25 mouse cellular contexts compared by ENCODE assay signal in genomic region chr10:127856376-127856775, GRCm38 (mm10). TPM values are rescaled to one million over a fixed set of nuclear protein-coding genes. Genes with fewer than 3 reads are reported as not detected.
A peak's percentile ranks its signal among the peaks of the same experiment; 100 is the strongest.
DNase-seq lines count a peak whose midpoint lies in the region; ATAC-seq lines count a peak whose summit lies in the region.
"Had no signal": no experiment of that assay in that cellular context is flagged by ENCODE, and none has a peak within 500 bp of the region (broad histone marks: within the 10 kb centered on the region; RNA-seq: fewer than 3 reads in every experiment).

No protein-coding gene starts in this region.

- no peak for ATAC-seq in granulocyte monocyte progenitor cell, adult 5-6 weeks (replicated peaks; ENCODE audit: poor library complexity, severe bottlenecking)
- ATAC-seq: CD4-positive, CD25-positive, alpha-beta regulatory T cell, adult 4 months; hindbrain, embryonic 16.5 days; intestine, embryonic 16.5 days; liver, embryonic 12.5 days had no signal

- peak; percentile 3 for DNase-seq in heart, adult 11 months
- no peak for DNase-seq in heart, adult 8-10 months (ENCODE audit: low spot score)
- peak; percentile 2 for DNase-seq in right cerebral cortex, adult 18-20 months
- no peak for DNase-seq in right cerebral cortex, postnatal 14 days
- peak; percentile 65 for DNase-seq in cerebellum, adult 9-10 months
- peak; percentile 3 to 26 for DNase-seq in layer of hippocampus, adult 8-10 months (ENCODE audit: low spot score in 2 of 2)
- no peak for DNase-seq in adrenal gland, postnatal 10 days
- DNase-seq: embryo, embryonic 11 days; kidney, adult 9 months; kidney, postnatal 14 days; lung, adult 18-20 months; lung, postnatal 10 days; thymus, postnatal 25 days had no signal

RNA-seq across cellular contexts. Expression of gene Rdh19, which starts 6.6 kb away (rescaled TPM):
- total RNA-seq in heart, adult 8-10 months (2022), result not detected
- total RNA-seq in layer of hippocampus, adult 8-10 months (2022), result not detected
- under 1 TPM in 1 of 2 experiments, not detected in 1; 0.24 TPM for total RNA-seq in adrenal gland, postnatal 10 days (2021)
- not detected in 2 replicates for total RNA-seq in granulocyte monocyte progenitor cell, adult 5-6 weeks (2014; fragmentation: Nextera tagmentation)
- total RNA-seq in granulocyte monocyte progenitor cell, adult 5-6 weeks (2017), result not detected in 2 replicates
- total RNA-seq: gastrocnemius, adult 18-20 months; gastrocnemius, postnatal 4 days; hematopoietic stem cell, adult 5-6 weeks; layer of hippocampus, postnatal 25 days; left cerebral cortex, postnatal 10 days; megakaryocyte progenitor cell, adult 5-6 weeks; neutrophil, adult 5-6 weeks had no signal

RNA-seq across cellular contexts. Expression of gene Rdh16f2, which starts 9.9 kb away (rescaled TPM):
- total RNA-seq in heart, adult 8-10 months (2022), result not detected
- not detected for total RNA-seq in layer of hippocampus, adult 8-10 months (2022)
- total RNA-seq in adrenal gland, postnatal 10 days (2021), result 1 to 10 TPM; 1.8 to 2.1 TPM
- not detected in 2 replicates for total RNA-seq in granulocyte monocyte progenitor cell, adult 5-6 weeks (2014; fragmentation: Nextera tagmentation)
- not detected in 2 replicates for total RNA-seq in granulocyte monocyte progenitor cell, adult 5-6 weeks (2017)
- total RNA-seq: gastrocnemius, adult 18-20 months; gastrocnemius, postnatal 4 days; hematopoietic stem cell, adult 5-6 weeks; layer of hippocampus, postnatal 25 days; left cerebral cortex, postnatal 10 days; megakaryocyte progenitor cell, adult 5-6 weeks; neutrophil, adult 5-6 weeks had no signal

RNA-seq across cellular contexts. Expression of gene Rdh7, which starts 32.2 kb away (rescaled TPM):
- total RNA-seq in heart, adult 8-10 months (2022), result under 1 TPM in 1 of 4 experiments, not detected in 3; 0.19 TPM
- not detected for total RNA-seq in layer of hippocampus, adult 8-10 months (2022)
- 100 to 1,000 TPM in 1 of 2 experiments, 10 to 100 TPM in 1; 45.4 to 112 TPM for total RNA-seq in adrenal gland, postnatal 10 days (2021)
- total RNA-seq in granulocyte monocyte progenitor cell, adult 5-6 weeks (2014; fragmentation: Nextera tagmentation), result not detected in 2 replicates
- total RNA-seq in granulocyte monocyte progenitor cell, adult 5-6 weeks (2017), result not detected in 2 replicates
- total RNA-seq: hematopoietic stem cell, adult 5-6 weeks; layer of hippocampus, postnatal 25 days; left cerebral cortex, postnatal 10 days; megakaryocyte progenitor cell, adult 5-6 weeks; neutrophil, adult 5-6 weeks had no signal

RNA-seq across cellular contexts. Expression of gene Sdr9c7, which starts 41.9 kb away (rescaled TPM):
- total RNA-seq in heart, adult 8-10 months (2022), result not detected
- total RNA-seq in layer of hippocampus, adult 8-10 months (2022), result not detected
- under 1 TPM; 0.42 to 0.45 TPM for total RNA-seq in adrenal gland, postnatal 10 days (2021)
- total RNA-seq in granulocyte monocyte progenitor cell, adult 5-6 weeks (2014; fragmentation: Nextera tagmentation), result not detected in 2 replicates
- not detected in 2 replicates for total RNA-seq in granulocyte monocyte progenitor cell, adult 5-6 weeks (2017)
- total RNA-seq: gastrocnemius, adult 18-20 months; gastrocnemius, postnatal 4 days; hematopoietic stem cell, adult 5-6 weeks; layer of hippocampus, postnatal 25 days; left cerebral cortex, postnatal 10 days; megakaryocyte progenitor cell, adult 5-6 weeks; neutrophil, adult 5-6 weeks had no signal

RNA-seq across cellular contexts. Expression of gene Rdh16, which starts 55.4 kb away (rescaled TPM):
- total RNA-seq in heart, adult 8-10 months (2022), result not detected
- total RNA-seq in layer of hippocampus, adult 8-10 months (2022), result under 1 TPM; 0.18 to 0.37 (median 0.22) TPM
- total RNA-seq in adrenal gland, postnatal 10 days (2021), result 1 to 10 TPM; 1.2 to 3.6 TPM
- total RNA-seq in granulocyte monocyte progenitor cell, adult 5-6 weeks (2014; fragmentation: Nextera tagmentation), result not detected in 2 replicates
- not detected in 2 replicates for total RNA-seq in granulocyte monocyte progenitor cell, adult 5-6 weeks (2017)
- total RNA-seq: hematopoietic stem cell, adult 5-6 weeks; megakaryocyte progenitor cell, adult 5-6 weeks; neutrophil, adult 5-6 weeks had no signal

Comparison
In these comparisons a context has a peak if more than half of its experiments do, and no peak if none do; other contexts are left out.
1. DNase-seq: peak in heart, adult 11 months (single experiment), right cerebral cortex, adult 18-20 months (single experiment), cerebellum, adult 9-10 months (single experiment) and layer of hippocampus, adult 8-10 months (2 of 2); none in heart, adult 8-10 months (single experiment), right cerebral cortex, postnatal 14 days (single experiment) and adrenal gland, postnatal 10 days (single experiment).
2. RNA of gene Rdh7, which starts 32.2 kb away (total RNA-seq): 45.4 to 112 TPM in adrenal gland, postnatal 10 days; 0.19 TPM in heart, adult 8-10 months, not detected in layer of hippocampus, adult 8-10 months and not detected in granulocyte monocyte progenitor cell, adult 5-6 weeks; every median in the first group is over 10 times any median in the second.